Mouse (Mus musculus) embryo, embryonic 11.5 days (tissue): ENCODE measurements at regions not wholly inside any gene's neighbourhood (a gene's known extent, or its start where the extent isn't known, plus 50 kb on each side); places are given as distances from the start of the nearest gene placed in this dataset.

Source experiments
- DNase-seq: peaks from one replicate; pipeline ENCODE4 v3.0.0-alpha.2; 2012; ENCODE audit warnings: low read depth, low spot score

DNA sequence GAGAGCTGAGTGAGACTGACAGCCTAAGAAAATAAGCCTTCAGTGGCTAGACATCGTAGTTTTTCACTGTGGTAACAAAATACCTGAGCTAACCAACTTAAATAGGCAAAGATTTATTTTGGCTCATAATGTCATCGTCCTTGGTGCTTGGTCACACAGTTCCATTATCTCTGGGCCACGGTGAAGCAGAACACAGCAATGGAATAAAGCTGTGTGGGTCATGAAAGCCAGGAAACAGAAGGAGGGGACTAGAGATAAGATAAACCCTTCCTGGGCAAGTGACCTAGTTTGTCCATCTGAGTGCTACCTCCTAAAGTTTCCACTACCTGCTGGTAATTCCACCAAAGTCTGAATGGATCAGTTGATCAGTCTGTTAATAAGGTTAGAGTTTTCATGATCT lies 134.8 kb upstream of the Gm5129 start:
- no peak for DNase-seq

DNA sequence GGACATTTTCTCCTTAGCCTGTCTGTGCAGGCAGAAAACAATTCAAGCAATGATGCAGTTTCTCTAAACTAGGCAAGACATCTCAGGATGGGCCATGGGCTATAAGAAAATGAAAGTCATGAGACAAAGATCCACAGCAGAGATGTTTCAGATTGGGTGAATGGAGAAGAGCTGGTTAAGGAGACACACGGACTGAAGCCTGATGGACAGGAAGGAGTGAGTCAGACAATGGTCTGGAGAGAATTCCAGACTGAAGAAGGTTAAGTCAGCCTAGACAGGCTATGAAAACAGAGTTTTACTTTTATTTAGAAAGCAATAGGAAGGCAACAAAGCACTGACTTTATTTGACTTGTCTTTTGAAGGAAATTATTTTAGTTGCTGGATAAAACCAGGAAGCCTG lies 137.5 kb upstream of the Il6 start:
- DNase-seq = no peak

DNA sequence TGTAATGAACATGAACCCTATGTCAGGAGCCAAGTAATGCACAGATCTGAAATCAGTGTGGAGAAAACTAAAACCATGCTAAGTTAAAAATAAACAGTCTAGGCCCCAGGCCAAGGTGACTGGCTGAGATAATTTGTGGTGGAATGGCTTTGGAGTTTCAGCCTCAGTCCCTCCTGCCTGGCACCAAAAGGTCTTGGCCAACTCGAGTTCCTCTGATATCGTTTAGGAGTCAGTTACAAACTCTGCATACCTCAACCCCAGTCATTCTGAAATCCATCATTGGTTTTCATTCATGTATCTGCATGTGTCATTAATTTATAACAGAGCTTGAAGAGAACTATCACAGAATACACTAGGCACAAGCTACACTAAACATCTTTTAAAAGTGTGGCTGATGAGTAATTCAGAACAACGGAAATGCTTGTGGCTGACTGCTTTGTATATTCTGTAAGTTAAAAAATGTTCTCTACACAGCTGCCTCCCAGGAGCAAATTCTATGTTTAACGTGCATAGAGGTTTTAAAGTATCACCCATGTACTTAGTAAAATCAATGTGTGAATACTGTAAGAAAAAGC lies 125.6 kb upstream of the Il6 start:
- no peak for DNase-seq

DNA sequence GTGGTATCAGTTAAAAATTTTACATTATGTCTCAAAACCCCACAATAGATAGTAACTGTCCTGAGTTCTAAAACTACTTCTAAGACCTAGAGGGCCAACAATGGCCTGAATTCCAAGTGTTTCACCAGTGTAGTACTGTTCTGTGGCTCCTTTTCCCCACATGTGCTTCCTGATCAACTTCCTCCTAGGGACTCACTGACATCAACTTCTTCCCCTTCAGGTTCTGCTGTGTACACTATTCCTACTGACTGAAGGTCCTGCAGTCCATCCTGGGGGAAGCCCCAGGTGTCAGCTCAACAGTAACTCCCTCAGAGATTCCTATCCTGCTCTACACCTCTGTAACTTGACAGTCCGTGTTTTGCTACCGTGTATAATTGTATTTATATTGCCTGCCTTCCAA lies 120.6 kb upstream of the Il6 start:
- no peak for DNase-seq

DNA sequence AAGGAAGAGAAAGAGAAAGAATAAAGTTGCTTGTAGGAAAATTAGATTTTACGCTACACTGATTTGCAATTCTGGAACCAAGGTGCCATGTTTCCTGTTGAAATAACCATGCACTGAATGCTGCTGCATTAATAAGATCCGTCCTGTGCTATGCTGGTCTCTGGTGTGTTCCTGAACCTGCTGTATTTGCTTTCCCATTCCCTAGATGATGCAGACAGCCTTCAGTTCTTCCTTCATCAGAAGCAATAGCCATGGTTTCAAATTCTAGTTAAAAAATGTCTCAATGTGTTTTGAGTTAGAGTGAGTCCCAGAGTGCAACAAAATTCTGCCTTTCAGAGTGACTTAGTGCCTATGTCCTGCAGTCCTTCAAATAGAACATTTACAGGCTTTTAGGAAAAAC lies 120.1 kb upstream of the Il6 start:
- DNase-seq = no peak

DNA sequence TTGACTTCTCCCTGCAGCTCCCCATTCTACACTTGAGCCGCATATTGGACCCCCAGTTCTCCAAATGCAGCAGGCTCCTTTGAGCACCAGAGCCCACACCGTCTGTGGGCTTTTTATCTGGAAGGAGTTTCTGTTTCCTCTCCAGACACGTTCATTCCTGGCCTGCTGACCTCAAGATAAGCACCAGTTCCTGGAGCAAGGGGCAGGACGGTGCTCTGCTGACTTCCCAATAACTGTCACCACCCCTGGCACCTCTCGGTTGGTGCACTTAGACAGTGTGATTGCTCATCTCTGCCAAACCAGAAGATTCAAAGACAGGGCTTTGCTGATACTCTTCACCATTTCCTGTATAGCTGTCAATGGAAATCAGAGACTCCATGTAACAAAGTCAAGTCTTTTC lies 119.1 kb upstream of the Il6 start:
- DNase-seq = no peak

DNA sequence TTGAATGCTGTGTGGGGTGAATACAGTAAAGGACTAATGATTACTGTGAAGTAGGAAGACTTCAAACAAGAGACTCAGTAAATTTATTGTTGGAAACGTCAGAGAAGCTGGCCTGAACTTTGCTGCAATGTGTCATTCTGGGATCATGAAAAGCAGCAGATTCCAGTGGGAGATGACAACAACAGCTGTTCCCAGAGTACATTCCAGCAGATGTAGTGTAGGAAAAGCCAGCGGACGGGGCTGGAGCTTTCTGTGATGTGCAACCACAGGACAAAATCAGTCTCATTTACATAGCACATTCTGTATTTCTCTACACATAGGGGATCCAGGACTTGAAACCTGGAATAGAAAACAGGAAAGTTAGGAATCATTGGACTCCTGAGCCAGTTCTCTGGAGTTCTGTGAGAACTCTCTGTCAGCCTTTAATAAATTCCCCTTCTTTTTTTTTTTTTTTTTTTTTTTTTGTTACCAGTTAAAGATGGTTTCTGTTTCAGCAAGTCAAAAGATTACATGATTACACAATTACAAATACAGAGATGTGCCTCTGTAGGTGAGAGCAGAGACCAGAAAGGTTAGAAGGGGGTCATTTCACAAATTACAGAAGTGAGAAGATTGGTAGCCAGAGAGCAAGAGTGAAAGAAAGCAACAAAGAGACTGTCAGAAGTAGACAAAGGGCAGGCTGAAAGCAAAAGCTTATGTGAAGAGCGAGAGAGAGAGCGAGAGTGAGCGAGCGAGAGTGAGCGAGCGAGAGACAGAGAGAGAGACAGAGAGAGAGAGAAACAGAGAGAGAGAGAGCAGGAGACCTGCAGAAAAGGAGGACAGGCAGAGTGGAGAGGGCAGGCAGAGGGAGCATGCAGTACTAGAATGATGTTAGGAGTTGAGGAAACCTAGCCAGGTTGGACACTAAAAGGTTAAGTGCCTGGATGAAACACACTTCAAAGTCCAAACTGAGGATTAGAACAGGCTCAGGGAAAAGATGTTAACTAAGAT lies 118.0 kb upstream of the Il6 start:
- DNase-seq = peak; percentile 22

DNA sequence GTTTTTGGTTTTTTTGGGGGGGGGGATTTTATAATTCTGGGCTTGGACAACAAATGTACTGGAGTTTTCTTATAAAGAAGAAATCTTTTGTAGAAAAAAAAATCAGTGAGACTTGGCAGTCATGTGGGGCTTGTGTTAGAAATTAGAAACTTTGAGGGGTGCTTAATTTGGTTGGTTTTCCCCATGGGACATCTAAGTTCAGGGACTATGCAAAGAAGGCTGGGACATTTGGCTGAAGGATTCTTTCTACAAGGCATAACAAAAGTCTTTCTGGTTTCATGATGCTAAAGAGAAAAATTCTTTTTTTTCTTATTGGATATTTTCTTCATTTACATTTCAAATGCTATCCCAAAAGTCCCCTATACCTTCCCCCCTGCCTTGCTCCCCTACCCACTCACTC lies 115.3 kb upstream of the Il6 start:
- no peak for DNase-seq

DNA sequence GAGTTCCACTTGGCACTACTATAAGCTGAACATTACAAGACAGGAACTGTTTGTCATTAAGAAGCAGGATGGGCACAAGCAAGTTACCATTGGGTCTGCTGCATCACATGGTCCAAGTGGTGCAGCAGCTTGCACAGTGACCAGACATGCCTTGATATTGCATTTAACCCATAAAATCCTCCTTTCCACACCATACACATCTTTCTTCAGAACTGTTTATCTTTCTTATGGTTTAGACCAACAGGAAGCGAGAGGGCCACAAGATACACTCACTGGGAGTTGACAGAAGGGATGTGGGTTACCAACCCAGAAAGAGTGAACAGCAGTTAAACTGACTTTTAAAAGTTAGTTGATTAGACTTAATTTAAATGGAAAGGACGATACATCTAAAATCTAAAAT lies 111.2 kb upstream of the Il6 start:
- DNase-seq = no peak

DNA sequence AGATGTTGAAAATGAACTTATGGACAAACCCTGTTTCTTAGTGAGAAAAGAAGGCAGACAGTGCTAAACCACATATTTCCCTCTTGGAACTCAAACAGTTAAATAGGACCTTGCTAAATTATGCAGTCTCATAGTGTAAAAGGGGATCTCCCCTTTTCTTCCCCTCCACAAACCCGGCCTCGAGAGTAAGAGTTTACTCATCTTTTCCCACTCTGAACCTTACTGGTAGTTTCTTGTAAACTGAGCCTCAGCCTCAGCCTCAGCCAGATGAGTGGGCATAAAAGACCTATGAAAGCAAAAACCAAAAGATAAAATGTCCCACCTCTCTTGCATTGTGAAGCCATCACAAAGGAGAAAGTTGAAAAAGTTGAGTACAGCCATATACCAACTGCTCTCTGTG lies 92.6 kb upstream of the Il6 start:
- no peak for DNase-seq

DNA sequence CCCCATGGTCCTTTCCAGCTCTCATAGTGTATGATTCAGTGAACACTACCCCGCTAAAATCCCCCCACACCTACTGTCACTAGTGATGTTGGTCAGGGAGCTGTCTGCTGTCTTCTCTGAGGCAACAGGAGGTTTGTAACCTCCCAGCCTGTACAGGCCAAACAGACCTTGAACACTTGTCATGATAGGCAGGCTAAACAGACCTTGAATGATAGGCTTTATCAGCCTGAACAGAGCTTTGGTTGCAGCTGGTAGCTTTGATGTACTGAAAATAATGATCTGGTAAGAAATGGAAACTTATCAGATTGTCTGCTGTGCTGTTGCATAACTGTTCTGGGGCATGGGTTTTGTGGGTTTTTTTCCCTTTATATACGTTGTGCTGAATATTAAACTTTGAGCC lies 87.4 kb upstream of the Il6 start:
- DNase-seq = no peak

DNA sequence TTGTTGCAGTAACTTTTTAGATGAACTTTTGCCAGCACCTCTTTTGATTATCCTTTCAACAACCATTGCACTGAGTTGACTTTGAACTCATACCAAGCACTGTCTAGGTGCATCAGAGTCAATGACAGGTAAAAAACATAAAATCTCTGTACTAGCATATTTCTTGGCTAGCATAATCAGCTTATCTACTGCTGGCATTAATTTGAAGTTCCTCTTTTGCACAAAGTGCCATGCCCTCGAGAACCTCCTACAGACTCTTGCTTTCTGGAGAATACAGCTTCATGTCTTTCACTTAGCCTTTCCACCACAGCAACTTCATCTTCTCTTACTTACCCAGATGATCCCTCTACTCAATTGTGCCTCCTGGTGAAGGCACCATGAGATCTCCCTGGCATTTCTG lies 85.3 kb upstream of the Il6 start:
- DNase-seq = no peak

DNA sequence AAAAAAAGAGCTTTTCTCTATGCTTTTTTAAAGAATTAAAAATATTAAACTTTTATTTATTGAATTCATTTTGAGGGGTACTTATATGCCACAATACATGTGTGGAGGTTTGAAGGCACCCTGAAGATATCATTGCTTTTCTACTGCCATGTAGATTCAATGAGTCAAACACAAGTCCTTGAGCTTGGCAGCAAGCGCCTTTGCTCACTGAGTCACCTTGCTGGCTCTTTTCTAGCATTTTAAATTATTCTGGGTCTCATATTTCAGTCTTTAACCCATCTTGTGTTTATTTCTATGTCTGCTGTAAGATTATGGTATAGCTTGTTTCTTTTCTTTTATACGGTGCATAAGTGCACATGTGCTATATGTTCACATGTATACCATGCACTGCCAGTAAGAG lies 83.5 kb upstream of the Il6 start:
- no peak for DNase-seq

DNA sequence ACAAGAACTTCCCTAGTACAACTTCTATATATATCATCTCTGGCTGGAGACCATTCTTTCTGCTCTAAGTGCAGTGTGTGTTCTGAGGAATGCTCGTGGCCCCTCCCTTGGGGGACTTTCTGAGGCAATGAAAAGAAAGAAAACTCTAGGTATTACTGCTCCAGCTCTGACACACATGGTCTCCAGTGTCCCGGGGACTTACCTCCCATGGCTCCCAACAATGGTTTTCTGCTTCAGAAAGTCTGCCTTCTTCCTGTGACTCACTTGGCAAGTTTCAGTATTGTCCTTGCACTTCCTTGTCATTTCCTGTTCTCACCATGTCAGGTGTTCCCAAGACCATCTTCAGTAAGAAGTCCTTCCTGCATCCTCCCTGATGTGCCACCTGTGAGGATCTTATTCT lies 65.7 kb upstream of the Il6 start:
- no peak for DNase-seq

DNA sequence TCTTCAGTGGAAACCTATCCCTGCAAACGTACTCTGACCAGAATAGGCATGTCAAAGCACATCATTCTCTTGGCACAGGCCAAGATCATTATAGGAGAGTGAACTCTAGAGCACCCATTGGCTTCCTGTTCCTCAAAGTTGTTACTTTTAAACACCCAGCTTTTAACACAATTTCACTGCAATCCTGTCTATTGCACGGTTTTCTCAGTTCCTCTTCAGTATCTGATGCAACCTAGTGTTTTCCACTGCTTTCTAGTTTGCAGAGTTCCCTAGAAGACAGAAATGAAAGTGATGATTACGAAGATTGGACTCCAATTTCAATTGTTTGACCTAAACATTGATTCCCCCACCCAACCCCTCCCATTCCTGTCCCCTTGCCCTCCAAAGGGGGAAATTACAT lies 64.8 kb upstream of the Il6 start:
- no peak for DNase-seq

DNA sequence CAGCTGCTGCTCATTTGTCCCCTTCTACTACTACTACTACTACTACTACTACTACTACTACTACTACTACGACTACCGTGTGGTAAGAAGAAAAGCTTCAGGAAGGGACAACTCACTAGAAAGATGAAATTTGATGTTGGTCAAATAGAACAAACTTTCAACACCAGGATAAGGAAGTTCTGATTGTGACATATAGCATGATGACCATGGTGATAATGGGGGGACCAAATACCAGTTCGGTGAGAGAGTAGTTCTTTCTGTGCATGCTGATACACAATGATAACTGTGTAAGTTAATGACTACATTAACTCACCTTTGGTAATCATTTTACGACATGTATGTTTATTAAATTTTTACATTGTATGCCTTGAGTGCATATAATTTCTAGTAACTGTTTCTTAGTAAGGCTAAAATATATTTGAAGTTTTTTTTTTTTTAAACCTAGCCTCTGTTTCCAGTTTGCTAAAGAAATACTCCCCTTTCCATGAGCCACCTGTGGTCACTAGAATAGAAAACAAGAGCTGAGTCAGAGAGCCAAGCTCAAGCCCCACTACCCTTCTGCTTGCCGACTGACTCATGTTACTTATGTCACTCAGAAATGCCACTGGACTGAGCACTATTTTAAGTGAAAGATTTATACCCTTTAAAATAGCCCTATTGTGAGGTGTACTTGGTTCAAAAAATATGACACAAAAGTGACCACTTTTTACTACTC lies 62.3 kb upstream of the Il6 start:
- no peak for DNase-seq

DNA sequence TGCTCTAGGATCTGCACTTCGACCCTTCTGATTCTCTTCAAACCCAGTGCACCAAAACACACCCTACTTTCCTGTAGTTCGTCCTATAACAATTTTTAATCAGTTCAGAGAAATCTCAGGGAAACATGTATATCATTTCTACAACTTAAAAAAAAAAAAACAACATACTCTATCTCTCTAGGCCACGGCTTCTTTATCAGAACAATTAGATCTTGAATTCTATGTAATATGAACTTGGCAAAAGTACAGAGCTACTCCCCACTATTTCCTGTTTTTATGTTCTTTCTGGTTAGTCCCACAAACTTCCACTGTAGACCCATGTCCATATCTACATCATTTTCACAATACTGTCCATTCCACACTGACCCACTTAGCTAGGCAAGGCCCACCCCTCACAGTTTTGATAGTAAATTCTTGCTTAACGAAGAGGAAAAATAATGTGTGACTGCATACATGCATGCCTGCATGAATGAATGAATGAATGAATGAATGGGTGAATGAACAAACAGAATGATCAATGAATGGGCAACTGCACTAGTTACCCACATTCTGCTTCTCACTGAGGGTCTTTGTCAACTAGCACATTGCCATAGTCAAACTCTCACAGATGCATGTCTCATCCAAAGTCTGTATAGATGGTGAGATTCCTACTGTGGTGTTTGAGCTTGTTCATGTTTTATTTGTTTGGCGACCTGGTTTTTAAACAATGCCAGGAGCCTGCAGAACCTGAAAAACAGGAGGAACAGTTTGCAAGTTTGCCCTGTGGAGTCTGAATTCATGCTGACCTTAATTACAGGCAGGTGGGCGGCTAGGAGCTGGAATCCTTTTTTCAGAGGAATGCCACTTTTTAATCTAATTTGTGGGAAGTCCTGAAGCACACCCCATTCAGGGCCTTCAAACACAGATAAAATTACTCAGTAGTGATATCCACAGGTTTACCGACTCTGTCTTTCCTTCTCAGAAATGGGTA lies 61.2 kb upstream of the Il6 start:
- no peak for DNase-seq
